Mouse (Mus musculus): ENCODE results near the gene Ppp2r3a.

DNA sequence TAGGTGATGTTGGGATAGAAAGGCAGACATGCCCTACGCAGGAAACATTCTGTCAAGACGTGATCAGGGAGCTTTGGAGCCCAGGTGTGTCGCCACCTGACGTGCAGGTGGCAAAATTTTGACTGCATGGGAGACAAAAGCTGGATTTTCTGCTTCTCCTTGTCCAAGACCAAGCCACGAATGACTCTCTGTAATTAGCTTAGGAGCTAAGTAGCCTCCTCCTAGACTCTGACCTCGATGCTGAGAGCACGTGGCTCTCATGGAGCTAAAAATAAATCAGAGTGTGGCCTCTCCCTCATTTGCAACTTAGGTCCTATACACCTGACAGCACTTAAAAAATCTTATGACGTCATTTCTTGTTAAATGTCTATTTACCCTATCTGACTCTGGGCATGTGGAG, 14.4 kb upstream of the Ppp2r3a start:
- TF ChIP-seq GATA1 (IDR thresholded peaks at IDR 0.05; ENCODE audit: low read length) (no peak), TAL1 (IDR thresholded peaks at IDR 0.05; ENCODE audit: low read length) (no peak)
